ENCODE assay signal across 9 mouse cellular contexts in genomic region chr16:87754858-87755257, GRCm38 (mm10). TPM values are rescaled to one million over a fixed set of nuclear protein-coding genes. Genes with fewer than 3 reads are reported as not detected.
DNase-seq lines count a peak whose midpoint lies in the region; ATAC-seq and TF ChIP-seq lines count a peak whose summit lies in the region.
"Had no signal": no experiment of that assay in that cellular context is flagged by ENCODE, and none has a peak within 500 bp of the region (broad histone marks: within the 10 kb centered on the region; RNA-seq: fewer than 3 reads in every experiment).

No protein-coding gene starts in this region.

- peak; percentile 19 for DNase-seq in ovary, postnatal 14 days (ENCODE audit: low spot score)
- no peak for DNase-seq in ovary, postnatal 10 days (ENCODE audit: low spot score)
- peak; percentile 68 to 78 for DNase-seq in cerebellum, postnatal 36 days
- DNase-seq in hindbrain, postnatal 0 days (ENCODE audit: low spot score): peak; percentile 60
- DNase-seq in left cerebral cortex, postnatal 14 days (ENCODE audit: low spot score in 2 of 2): peak; percentile 17 to 34
- DNase-seq in thymus, postnatal 14 days: peak; percentile 84

- peak; percentile 88 for ATAC-seq in activated CD4-positive, CD25-positive, alpha-beta regulatory T cell, adult 4 months
- ATAC-seq in hindbrain, postnatal 0 days: peak; percentile 51; the same call in 1 of the 2 replicates
- ATAC-seq in monocyte, adult 5-6 weeks (replicated peaks; ENCODE audit: insufficient number of reproducible peaks, low FRiP score, low TSS enrichment, poor library complexity, severe bottlenecking): peak; percentile 80

- no peaks in the 10 kb centered on the region for H3K36me3 ChIP-seq in hindbrain, postnatal 0 days (ENCODE audit: insufficient read depth, low read length)
- H3K36me3 ChIP-seq: neural tube, embryonic 13.5 days had no signal

- no peak overlapping the region for H3K9ac ChIP-seq in hindbrain, postnatal 0 days (replicated peaks; ENCODE audit: low read length)
- H3K9ac ChIP-seq: neural tube, embryonic 13.5 days had no signal

- no peaks in the 10 kb centered on the region for H3K4me1 ChIP-seq in hindbrain, postnatal 0 days (ENCODE audit: insufficient read depth, low read length)
- H3K4me1 ChIP-seq: neural tube, embryonic 13.5 days had no signal

- no peak overlapping the region for H3K4me3 ChIP-seq in hindbrain, postnatal 0 days (ENCODE audit: low read length)
- H3K4me3 ChIP-seq: neural tube, embryonic 13.5 days had no signal

- no peaks in the 10 kb centered on the region for H3K27me3 ChIP-seq in hindbrain, postnatal 0 days (ENCODE audit: insufficient read depth, low read length)
- H3K27me3 ChIP-seq: neural tube, embryonic 13.5 days had no signal

- intact Hi-C loops in left cerebral cortex, postnatal 14 days (cut with DNase I): no loop called here

- 72% methylated on average over 9 of the region's 9 CpGs for WGBS in hindbrain, postnatal 0 days

- no peaks in the 10 kb centered on the region for H3K9me3 ChIP-seq in hindbrain, postnatal 0 days (ENCODE audit: low read length)
- H3K9me3 ChIP-seq: neural tube, embryonic 13.5 days had no signal

- H3K4me2 ChIP-seq in hindbrain, postnatal 0 days (ENCODE audit: low read depth, low read length): no peak overlapping the region
- H3K4me2 ChIP-seq: neural tube, embryonic 13.5 days had no signal

- peak; percentile 55 for TF ChIP-seq CTCF in hindbrain, postnatal 0 days (IDR thresholded peaks at IDR 0.05; ENCODE audit: low read depth)

- H3K27ac ChIP-seq in hindbrain, postnatal 0 days: no peak overlapping the region
- H3K27ac ChIP-seq: neural tube, embryonic 13.5 days had no signal

RNA-seq across cellular contexts. Expression of gene Bach1, which starts 56.1 kb away (rescaled TPM):
- polyA plus RNA-seq in activated CD4-positive, CD25-positive, alpha-beta regulatory T cell, adult 4 months (2017; shearing (Covaris generic)): 1 to 10 TPM; 2.3 TPM
- 34.2 and 44.5 TPM in 2 replicates for total RNA-seq in hindbrain, postnatal 0 days (2014; rRNA removed)
- 12.3 and 13.1 TPM in 2 replicates for polyA plus RNA-seq in hindbrain, postnatal 0 days (2015; fragmentation: Nextera tagmentation; extraction: Ambion mirVana)
- 10 to 100 TPM; 14.0 to 14.2 TPM for total RNA-seq in left cerebral cortex, postnatal 14 days (2021)
- total RNA-seq in monocyte, adult 5-6 weeks (2017): 116 to 177 TPM (median 171 TPM) in 3 replicates
